ENCODE assay signal across 8 mouse cellular contexts in genomic region chr7:109518838-109519696, GRCm38 (mm10). TPM values are rescaled to one million over a fixed set of nuclear protein-coding genes. Genes with fewer than 3 reads are reported as not detected.
A peak's percentile ranks its signal among the peaks of the same experiment; 100 is the strongest.
DNase-seq lines count a peak whose midpoint lies in the region; ATAC-seq lines count a peak whose summit lies in the region.

Gene Rpl27a, plus strand, starts transcription at chr7:109519147.

- peak within 1 kb of the TSS; percentile 100 for H3K9ac ChIP-seq in intestine, embryonic 14.5 days (ENCODE audit: low read length)

- peaks cover 42% of the 10 kb centered on the region for H3K36me3 ChIP-seq in intestine, embryonic 14.5 days (ENCODE audit: control insufficient read depth, insufficient read depth, low read length)

- H3K4me3 ChIP-seq in intestine, embryonic 14.5 days (ENCODE audit: low read depth, low read length): peak within 1 kb of the TSS; percentile 93

- peak within 1 kb of the TSS; percentile 98 for H3K27ac ChIP-seq in intestine, embryonic 14.5 days (ENCODE audit: low read depth)

- peak; percentile 89 for ATAC-seq in intestine, embryonic 14.5 days (replicated peaks; ENCODE audit: low FRiP score, low TSS enrichment, low read depth)

- H3K4me2 ChIP-seq in intestine, embryonic 14.5 days (ENCODE audit: low read length): peak within 1 kb of the TSS; percentile 96

- peaks cover 26% of the 10 kb centered on the region for H3K4me1 ChIP-seq in intestine, embryonic 14.5 days (replicated peaks; ENCODE audit: control insufficient read depth, insufficient read depth, low read length)

- peak; percentile 97 to 98 for DNase-seq in adrenal gland, adult 18-20 months (ENCODE audit: low spot score in 2 of 2)
- DNase-seq in embryo, embryonic 11 days: peak; percentile 99
- peak; percentile 98 for DNase-seq in gastrocnemius, postnatal 25 days
- DNase-seq in intestine, embryonic 14.5 days (ENCODE audit: low spot score): peak; percentile 99
- peak; percentile 99 for DNase-seq in left cerebral cortex, postnatal 14 days (ENCODE audit: low spot score in 2 of 2)
- peak; percentile 98 for DNase-seq in mesoderm, embryonic 11.5 days (ENCODE audit: low read depth, low spot score)
- peak; percentile 98 to 99 for DNase-seq in right cerebral cortex, postnatal 36 days (ENCODE audit: low spot score in 2 of 2)
- peak; percentile 97 for DNase-seq in yolk sac, embryonic 10.5 days (ENCODE audit: low spot score)

- H3K27me3 ChIP-seq in intestine, embryonic 14.5 days (replicated peaks; ENCODE audit: control insufficient read depth, insufficient read depth, low read length): no peaks in the 10 kb centered on the region

- intact Hi-C loops in left cerebral cortex, postnatal 14 days (cut with DNase I): no loop called here

- no peaks in the 10 kb centered on the region for H3K9me3 ChIP-seq in intestine, embryonic 14.5 days (ENCODE audit: control insufficient read depth, low read length)

- under 1% methylated on average over 61 of the region's 72 CpGs for WGBS in intestine, embryonic 14.5 days

RNA-seq across cellular contexts. Expression of gene Rpl27a, which starts in this region (rescaled TPM):
- 100 to 1,000 TPM; 204 to 208 TPM for total RNA-seq in adrenal gland, adult 18-20 months (2021)
- 10 to 100 TPM; 58.5 to 72.2 TPM for total RNA-seq in gastrocnemius, postnatal 25 days (2021)
- 164 and 177 TPM in 2 replicates for polyA plus RNA-seq in intestine, embryonic 14.5 days (2014; fragmentation: Nextera tagmentation; extraction: Ambion mirVana)
- 100 to 1,000 TPM; 101 to 121 TPM for total RNA-seq in left cerebral cortex, postnatal 14 days (2021)

Comparison
In these comparisons a context has a peak if more than half of its experiments do, and no peak if none do; other contexts are left out.
1. Peak in every context shown above with its lines: DNase-seq, ATAC-seq, H3K4me3 ChIP-seq and H3K27ac ChIP-seq.